Mouse (Mus musculus): ENCODE measurements around the gene Acat3.

DNA sequence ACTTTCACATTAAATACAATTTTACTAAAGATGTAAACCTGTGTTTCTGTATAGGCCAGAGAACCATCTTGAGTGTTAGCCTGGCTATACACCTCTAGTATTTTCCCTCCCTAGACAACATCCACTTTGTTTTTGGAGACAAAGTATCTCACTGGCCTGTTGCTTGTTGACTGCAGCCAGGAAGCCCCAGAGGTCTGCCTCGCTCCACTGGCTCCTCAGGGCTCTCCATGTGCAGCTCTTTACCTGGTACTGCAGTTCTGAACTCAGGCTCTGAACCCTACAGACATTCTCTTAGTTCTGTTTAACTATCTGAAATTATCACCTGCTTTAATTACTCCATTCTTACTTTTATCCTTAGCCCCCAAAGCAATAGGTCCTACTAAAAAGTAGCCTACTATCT lies 38.1 kb upstream of the Acat3 start:
- TF ChIP-seq EP300 (IDR thresholded peaks at IDR 0.05; ENCODE audit: low read depth) (no peak), CTCF (IDR thresholded peaks at IDR 0.05; ENCODE audit: low read depth) (no peak)

Data from liver, embryonic 14.5 days (tissue).